Mouse (Mus musculus) limb, embryonic 12.5 days (tissue): ENCODE data around the gene Myo16. TPM values are rescaled to one million over a fixed set of nuclear protein-coding genes. Genes with fewer than 3 reads are reported as not detected.

Source experiments
- ATAC-seq: fragments of 200-750 bp; cut with Nextera tagmentation; 2 replicates; pipeline ENCODE4 v1.8.0; 2017; ENCODE audit warnings: low read depth, moderate TSS enrichment; ENCODE audit not compliant: insufficient number of reproducible peaks, insufficient read depth, low FRiP score, low TSS enrichment
- H3K27ac ChIP-seq: fragments of 300-500 bp; sonication (generic); 2 replicates; pipeline ENCODE4 v1.5.1; 2016; ENCODE audit warnings: mild to moderate bottlenecking, moderate library complexity
- H3K27me3 ChIP-seq: fragments of 300-500 bp; sonication (generic); 2 replicates; pipeline ENCODE4 v1.6.1; 2016; ENCODE audit warnings: mild to moderate bottlenecking, moderate library complexity
- H3K36me3 ChIP-seq: fragments of 300-500 bp; sonication (generic); 2 replicates; pipeline ENCODE4 v1.6.1; 2016; ENCODE audit warnings: mild to moderate bottlenecking, moderate library complexity
- H3K4me1 ChIP-seq: fragments of 300-500 bp; sonication (generic); replicated peaks from 2 replicates; pipeline ENCODE4 v1.6.1; 2016
- H3K4me2 ChIP-seq: fragments of 300-500 bp; sonication (generic); 2 replicates; pipeline ENCODE4 v1.6.1; 2016; ENCODE audit warnings: mild to moderate bottlenecking, moderate library complexity
- H3K4me3 ChIP-seq: fragments of 300-500 bp; sonication (generic); replicated peaks from 2 replicates; pipeline ENCODE4 v1.5.1; 2016; ENCODE audit warnings: mild to moderate bottlenecking
- H3K9ac ChIP-seq: fragments of 300-500 bp; sonication (generic); replicated peaks from 2 replicates; pipeline ENCODE4 v1.6.1; 2016; ENCODE audit warnings: mild to moderate bottlenecking, moderate library complexity
- H3K9me3 ChIP-seq: fragments of 300-500 bp; sonication (generic); 2 replicates; pipeline ENCODE4 v1.6.1; 2016; ENCODE audit warnings: mild to moderate bottlenecking, moderate library complexity
- WGBS: fragments of 180-500 bp; shearing (Covaris S2); methylation state at CpG from one replicate; pipeline ENCODE4 v1.1.7; 2016; 5-methylcytosine and 5-hydroxymethylcytosine counted together
- polyA plus RNA-seq: library from polyadenylated mRNA; unstranded; fragments of >200 nt; fragmentation: Nextera tagmentation; extraction: Ambion mirVana; gene quantifications from 2 replicates; pipeline ENCODE4 v1.2.1, GENCODE M21; 2016

Gene Myo16
- polyA plus RNA-seq, 1 experiment from 2014 or later: 0.50 TPM

DNA sequence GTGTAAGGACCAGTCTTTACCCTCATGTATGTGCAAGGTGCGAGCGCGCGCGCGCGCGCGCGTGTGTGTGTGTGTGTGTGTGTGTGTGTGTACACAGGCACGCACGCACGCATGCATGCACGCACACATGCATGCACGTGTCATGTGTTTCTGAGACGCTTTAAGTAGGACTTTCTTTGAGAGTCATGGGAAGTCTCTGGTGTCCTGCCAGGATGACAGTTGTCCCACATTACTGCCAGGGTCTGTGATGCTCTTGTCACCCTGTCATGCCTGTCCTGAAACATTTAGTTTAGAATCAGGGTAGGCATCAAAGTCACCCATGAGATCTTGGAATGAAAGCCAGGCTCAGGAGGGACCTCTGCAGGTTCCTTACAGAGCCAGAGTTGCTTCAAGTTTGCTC is 1.4 kb downstream of the Myo16 start:
- no peak for ATAC-seq

GRCm38 (mm10) chr8:10161106-10161505 is 7.4 kb downstream of the Myo16 start:
- Histone ChIP-seq H3K4me3 (no peak overlapping the region), H3K36me3 (no peaks in the 10 kb centered on the region), H3K27ac (no peak overlapping the region), H3K4me2 (no peak overlapping the region), H3K4me1 (no peaks in the 10 kb centered on the region), H3K9me3 (no peaks in the 10 kb centered on the region; the same call in 1 of the 2 replicates), H3K9ac (no peak overlapping the region), H3K27me3 (0 out of 2 replicates have a peak, but pooled peaks cover 3% of the 10 kb centered on the region)
- WGBS: 86% methylated on average over 3 of the region's 3 CpGs
- ATAC-seq: no peak

More for the DNA sequence above, 1.4 kb downstream of the Myo16 start:
- Histone ChIP-seq H3K36me3 (no peaks in the 10 kb centered on the region), H3K9me3 (peaks cover 2% of the 10 kb centered on the region; the same call in 1 of the 2 replicates), H3K4me3 (no peak overlapping the region), H3K27me3 (peaks cover 33% of the 10 kb centered on the region), H3K9ac (no peak overlapping the region), H3K4me2 (no peak overlapping the region), H3K27ac (no peak overlapping the region), H3K4me1 (no peaks in the 10 kb centered on the region)
- 97% methylated on average over 16 of the region's 16 CpGs for WGBS

- no peaks in the 10 kb centered on the region for H3K36me3 ChIP-seq
- no peaks in the 10 kb centered on the region for H3K4me1 ChIP-seq
- no peak overlapping the region for H3K4me2 ChIP-seq
- 0 out of 2 replicates have a peak, but pooled peaks cover 3% of the 10 kb centered on the region for H3K27me3 ChIP-seq
- ATAC-seq: no peak
- H3K27ac ChIP-seq: no peak overlapping the region
- H3K4me3 ChIP-seq: no peak overlapping the region
- WGBS: 75% methylated on average over 2 of the region's 2 CpGs
- H3K9me3 ChIP-seq: no peaks in the 10 kb centered on the region
- H3K9ac ChIP-seq: no peak overlapping the region
These were observed 11.2 kb downstream of the Myo16 start for GRCm38 (mm10) chr8:10164959-10165358.

GRCm38 (mm10) chr8:10168326-10168725 is 14.6 kb downstream of the Myo16 start:
- 85% methylated on average over 4 of the region's 4 CpGs for WGBS
- Histone ChIP-seq H3K27me3 (no peaks in the 10 kb centered on the region), H3K9me3 (no peaks in the 10 kb centered on the region), H3K4me1 (no peaks in the 10 kb centered on the region), H3K27ac (no peak overlapping the region), H3K4me2 (no peak overlapping the region), H3K36me3 (no peaks in the 10 kb centered on the region), H3K9ac (no peak overlapping the region), H3K4me3 (no peak overlapping the region)
- no peak for ATAC-seq

DNA sequence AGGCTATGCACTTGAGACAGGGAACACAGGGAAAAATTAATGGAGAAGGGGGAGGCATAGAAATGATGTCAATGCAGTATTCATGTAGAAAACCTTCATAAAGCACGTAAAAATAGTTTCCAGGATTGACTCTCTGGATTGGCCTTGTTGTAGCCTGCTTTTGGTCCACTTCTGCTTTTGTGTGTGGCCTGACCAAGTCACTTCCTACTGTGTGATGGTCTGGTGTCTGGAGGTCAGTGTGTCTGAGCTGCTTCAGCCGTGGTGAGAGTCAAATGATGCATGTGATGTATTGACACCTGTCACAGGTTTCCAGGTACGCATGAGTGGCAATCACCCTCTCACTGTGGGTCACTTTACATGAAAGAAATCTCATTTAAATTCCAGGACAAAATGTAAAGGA is 16.2 kb downstream of the Myo16 start:
- no peak overlapping the region for H3K4me2 ChIP-seq
- H3K27ac ChIP-seq: no peak overlapping the region
- no peak overlapping the region for H3K4me3 ChIP-seq
- 76% methylated on average over 3 of the region's 3 CpGs for WGBS
- no peak overlapping the region for H3K9ac ChIP-seq
- ATAC-seq: no peak
- H3K9me3 ChIP-seq: no peaks in the 10 kb centered on the region
- no peaks in the 10 kb centered on the region for H3K4me1 ChIP-seq
- H3K27me3 ChIP-seq: no peaks in the 10 kb centered on the region
- H3K36me3 ChIP-seq: no peaks in the 10 kb centered on the region

GRCm38 (mm10) chr8:10171321-10171720 is 17.6 kb downstream of the Myo16 start:
- Histone ChIP-seq H3K4me1 (no peaks in the 10 kb centered on the region), H3K27me3 (no peaks in the 10 kb centered on the region), H3K36me3 (no peaks in the 10 kb centered on the region), H3K4me2 (no peak overlapping the region), H3K9me3 (no peaks in the 10 kb centered on the region), H3K9ac (no peak overlapping the region), H3K27ac (no peak overlapping the region), H3K4me3 (no peak overlapping the region)
- WGBS: 67% methylated on average over 2 of the region's 2 CpGs
- no peak for ATAC-seq

GRCm38 (mm10) chr8:10172278-10172677 is 18.6 kb downstream of the Myo16 start:
- H3K9ac ChIP-seq: no peak overlapping the region
- H3K27ac ChIP-seq: no peak overlapping the region
- no peaks in the 10 kb centered on the region for H3K9me3 ChIP-seq
- H3K4me1 ChIP-seq: no peaks in the 10 kb centered on the region
- no peaks in the 10 kb centered on the region for H3K36me3 ChIP-seq
- H3K4me2 ChIP-seq: no peak overlapping the region
- no peak for ATAC-seq
- H3K27me3 ChIP-seq: no peaks in the 10 kb centered on the region
- H3K4me3 ChIP-seq: no peak overlapping the region
- WGBS: 91% methylated on average over 3 of the region's 3 CpGs

DNA sequence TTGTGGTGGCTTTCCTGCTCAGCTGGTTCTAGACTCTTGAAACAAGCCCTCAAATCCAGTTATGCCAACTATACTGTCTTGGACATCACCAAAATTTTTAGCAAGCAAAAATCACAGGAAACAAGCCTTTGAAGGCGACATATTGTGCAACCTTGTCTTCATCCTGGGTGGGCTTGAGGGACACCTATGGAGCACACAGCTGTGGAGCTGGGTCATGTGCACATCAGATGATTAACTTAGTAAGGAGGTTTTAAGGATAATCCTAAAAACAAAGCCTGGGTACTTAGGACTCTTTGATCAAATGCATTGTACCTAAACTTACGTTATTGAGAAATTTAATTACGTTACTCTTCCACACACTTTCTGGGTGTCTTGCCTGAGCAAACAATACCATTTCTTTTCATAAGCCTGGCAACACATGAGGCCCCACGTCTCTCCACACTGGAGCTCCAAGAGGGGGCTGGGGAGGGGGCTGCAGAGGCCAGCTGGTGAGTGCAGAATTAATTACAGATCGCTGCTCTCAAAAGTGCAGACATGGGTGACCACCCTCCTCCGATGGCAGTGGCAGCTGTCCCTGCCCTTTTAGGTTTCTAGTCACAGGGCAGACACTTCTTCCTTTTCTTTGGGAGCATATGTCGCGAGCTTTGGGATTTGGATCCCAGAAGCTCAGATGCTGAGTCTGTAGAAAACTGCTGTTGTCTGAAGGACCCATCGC is 19.5 kb downstream of the Myo16 start:
- Histone ChIP-seq H3K9me3 (no peaks in the 10 kb centered on the region), H3K27me3 (no peaks in the 10 kb centered on the region), H3K27ac (no peak overlapping the region), H3K4me2 (no peak overlapping the region), H3K9ac (no peak overlapping the region), H3K36me3 (no peaks in the 10 kb centered on the region), H3K4me3 (no peak overlapping the region), H3K4me1 (no peaks in the 10 kb centered on the region)
- ATAC-seq: no peak
- 55% methylated on average over 9 of the region's 9 CpGs for WGBS

GRCm38 (mm10) chr8:10174201-10174840 is 20.6 kb downstream of the Myo16 start:
- 67% methylated on average over 5 of the region's 5 CpGs for WGBS
- H3K27ac ChIP-seq: no peak overlapping the region
- no peak for ATAC-seq

DNA sequence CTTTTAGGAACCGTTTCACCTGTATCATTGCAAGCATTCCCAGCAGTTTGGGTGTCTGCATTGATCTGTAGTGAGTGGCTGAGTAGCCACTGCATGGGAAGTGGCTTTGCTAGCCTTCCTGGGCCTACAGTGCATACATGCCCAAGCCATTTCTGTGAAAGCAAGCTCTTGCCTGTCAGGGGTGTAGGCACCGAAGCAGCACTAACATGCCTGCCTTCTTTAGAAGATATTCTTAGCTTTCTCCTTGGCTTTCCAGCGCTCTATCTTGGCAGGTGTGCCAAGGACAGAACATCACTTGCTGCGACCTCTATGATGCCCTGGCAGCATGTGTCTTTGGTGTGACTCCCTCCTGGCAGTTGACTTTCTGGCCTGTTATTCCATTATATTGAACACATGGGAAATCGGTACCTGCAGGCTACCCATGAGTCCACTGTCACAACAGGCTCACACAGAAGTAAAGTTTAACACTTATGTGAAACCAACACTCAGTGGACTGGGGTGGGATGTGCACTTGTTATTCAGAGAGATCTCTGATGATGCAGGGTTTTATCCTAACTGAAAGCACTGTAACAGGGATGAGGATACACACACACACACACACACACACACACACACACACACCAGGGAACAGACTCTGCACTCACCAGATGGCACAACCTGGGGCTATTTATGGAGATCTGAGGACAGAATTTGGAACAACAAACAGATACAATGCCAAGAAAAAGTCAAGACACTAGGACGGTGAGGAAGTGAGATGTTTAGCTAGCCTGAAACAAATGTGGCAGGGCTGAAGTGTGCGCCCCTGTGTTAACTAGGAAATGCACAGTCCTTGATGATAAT is 21.4 kb downstream of the Myo16 start:
- no peaks in the 10 kb centered on the region for H3K9me3 ChIP-seq
- H3K4me2 ChIP-seq: no peak overlapping the region
- no peaks in the 10 kb centered on the region for H3K27me3 ChIP-seq
- WGBS: 83% methylated on average over 7 of the region's 7 CpGs
- no peaks in the 10 kb centered on the region for H3K36me3 ChIP-seq
- H3K9ac ChIP-seq: no peak overlapping the region
- H3K27ac ChIP-seq: no peak overlapping the region
- no peak overlapping the region for H3K4me3 ChIP-seq
- no peaks in the 10 kb centered on the region for H3K4me1 ChIP-seq
- no peak for ATAC-seq

More at GRCm38 (mm10) chr8:10174201-10174840, 20.6 kb downstream of the Myo16 start:
- no peaks in the 10 kb centered on the region for H3K4me1 ChIP-seq
- H3K9ac ChIP-seq: no peak overlapping the region
- H3K4me2 ChIP-seq: no peak overlapping the region
- H3K4me3 ChIP-seq: no peak overlapping the region
- no peaks in the 10 kb centered on the region for H3K27me3 ChIP-seq
- H3K9me3 ChIP-seq: no peaks in the 10 kb centered on the region
- H3K36me3 ChIP-seq: no peaks in the 10 kb centered on the region

DNA sequence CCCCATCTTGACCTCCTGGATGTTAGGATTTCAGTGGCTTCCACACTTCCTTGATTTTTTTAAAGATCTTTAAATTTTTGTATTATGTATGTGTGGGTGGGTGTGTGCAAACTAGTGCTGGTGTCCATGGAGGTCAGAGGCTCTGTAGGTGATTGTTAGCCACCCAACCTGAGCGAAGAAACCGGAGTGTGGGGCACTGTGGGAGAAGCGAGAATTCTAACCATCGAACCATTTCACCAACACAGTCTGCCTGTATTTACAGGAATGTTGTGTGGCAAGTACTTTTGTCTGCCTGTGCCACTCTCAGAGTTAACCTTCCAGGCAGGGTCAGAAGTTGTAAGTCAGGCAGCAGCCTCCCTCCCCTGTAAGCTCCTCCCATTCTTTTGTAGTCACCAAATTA is 22.3 kb downstream of the Myo16 start:
- Histone ChIP-seq H3K36me3 (no peaks in the 10 kb centered on the region), H3K4me1 (no peaks in the 10 kb centered on the region), H3K9me3 (no peaks in the 10 kb centered on the region), H3K9ac (no peak overlapping the region), H3K27me3 (no peaks in the 10 kb centered on the region), H3K4me2 (no peak overlapping the region), H3K27ac (no peak overlapping the region), H3K4me3 (no peak overlapping the region)
- ATAC-seq: no peak
- WGBS: 74% methylated on average over 4 of the region's 4 CpGs
